Comparison of ENCODE assay signal across 8 mouse cellular contexts in the genomic region with DNA sequence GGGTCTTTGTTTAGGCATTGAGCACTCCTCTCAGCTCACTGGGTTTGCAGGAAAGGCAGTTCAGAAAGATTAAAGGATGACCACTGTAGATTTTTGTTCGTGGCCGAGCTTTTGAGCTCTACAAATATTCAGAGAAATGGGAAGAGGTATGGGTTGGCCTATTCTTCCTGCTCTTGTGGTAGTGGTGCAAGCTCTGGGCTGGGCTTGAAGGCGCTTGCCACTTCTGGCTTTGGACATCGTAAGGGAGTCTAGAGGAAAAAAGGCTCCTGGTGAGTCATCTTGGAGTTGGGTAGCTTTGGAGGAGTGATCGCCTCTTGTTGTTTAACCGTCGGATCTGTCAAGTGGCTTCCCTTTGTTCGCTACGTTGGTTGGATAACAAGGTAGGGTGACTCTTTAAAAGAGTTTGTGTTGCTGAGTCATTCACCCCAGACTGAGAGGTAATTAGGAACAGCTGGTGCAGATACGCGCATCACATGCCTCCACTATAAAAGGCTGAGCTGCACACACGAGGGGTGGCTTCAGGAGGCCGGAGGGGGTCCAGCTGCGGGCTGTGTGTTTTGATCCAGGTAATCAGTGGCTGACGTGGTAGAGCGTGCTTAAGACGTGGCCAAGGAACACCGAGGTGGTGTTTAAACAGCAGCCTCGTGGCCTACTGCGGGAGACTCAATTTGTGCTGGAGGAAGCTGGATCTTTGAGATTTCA. TPM values are rescaled to one million over a fixed set of nuclear protein-coding genes. Genes with fewer than 3 reads are reported as not detected.
DNase-seq lines count a peak whose midpoint lies in the region; ATAC-seq lines count a peak whose summit lies in the region.

No protein-coding gene starts in this region.

- ATAC-seq in erythroid progenitor cell, adult 5-6 weeks (replicated peaks; ENCODE audit: low FRiP score, poor library complexity, severe bottlenecking), result peak; percentile 78
- ATAC-seq in megakaryocyte, adult 5-6 weeks (ENCODE audit: poor library complexity, severe bottlenecking), result peak; percentile 56

- intact Hi-C loops in heart, postnatal 14 days (cut with DNase I), result loop anchor here (5.0 kb wide), 3 partner anchors 38 to 1898 kb away; a partner anchor contains a TSS

- peak; percentile 31 to 37 for DNase-seq in adrenal gland, adult 18-20 months (ENCODE audit: low spot score in 2 of 2)
- no peak for DNase-seq in adrenal gland, postnatal 4 days (ENCODE audit: low spot score in 2 of 2)
- peak; percentile 36 for DNase-seq in adrenal gland, adult 8-10 months
- DNase-seq in heart, postnatal 14 days, result peak; percentile 39 to 45
- peak; percentile 67 to 69 for DNase-seq in kidney, postnatal 36 days
- DNase-seq in retina, postnatal 7 days (ENCODE audit: low read depth, low spot score), result peak; percentile 17

RNA-seq across cellular contexts. Expression of a gene that starts 1.1 kb away (rescaled TPM):
- 10 to 100 TPM; 16.5 to 22.3 TPM for total RNA-seq in adrenal gland, adult 18-20 months (2021)
- total RNA-seq in adrenal gland, postnatal 4 days (2021), result 10 to 100 TPM; 29.4 to 30.9 TPM
- 10 to 100 TPM; 17.6 to 32.1 (median 19.1) TPM for total RNA-seq in adrenal gland, adult 8-10 months (2022)
- total RNA-seq in erythroid progenitor cell, adult 5-6 weeks (2015; ENCODE audit: low replicate concordance), result 19.5 and 22.6 TPM in 2 replicates
- total RNA-seq in erythroid progenitor cell, adult 5-6 weeks (2017; ENCODE audit: low replicate concordance), result 28.5 and 37.6 TPM in 2 replicates
- total RNA-seq in heart, postnatal 14 days (2021), result 10 to 100 TPM; 32.5 to 34.0 TPM
- total RNA-seq in megakaryocyte, adult 5-6 weeks (2015), result 52.2 and 53.5 TPM in 2 replicates
- 90.8 and 98.4 TPM in 2 replicates for total RNA-seq in megakaryocyte, adult 5-6 weeks (2017)

Comparison
In these comparisons a context has a peak if more than half of its experiments do, and no peak if none do; other contexts are left out.
1. DNase-seq: peak in adrenal gland, adult 18-20 months (2 of 2), adrenal gland, adult 8-10 months (single experiment), heart, postnatal 14 days (2 of 2), kidney, postnatal 36 days (2 of 2) and retina, postnatal 7 days (single experiment); none in adrenal gland, postnatal 4 days (0 of 2).